Mouse (Mus musculus) midbrain, embryonic 15.5 days (tissue): ENCODE results near the gene Irf2. TPM values are rescaled to one million over a fixed set of nuclear protein-coding genes. Genes with fewer than 3 reads are reported as not detected.

Source experiments
- ATAC-seq: fragments of 200-750 bp; cut with Nextera tagmentation; replicated peaks from 2 replicates; pipeline ENCODE4 v1.8.0; 2017; ENCODE audit warnings: moderate TSS enrichment
- H3K27ac ChIP-seq: fragments of 300-500 bp; sonication (generic); 2 replicates; pipeline ENCODE4 v1.5.1; 2015; ENCODE audit warnings: mild to moderate bottlenecking, inconsistent platforms
- H3K27me3 ChIP-seq: fragments of 300-500 bp; sonication (generic); replicated peaks from 2 replicates; pipeline ENCODE4 v1.6.1; 2015; ENCODE audit warnings: inconsistent platforms
- H3K36me3 ChIP-seq: fragments of 300-500 bp; sonication (generic); replicated peaks from 2 replicates; pipeline ENCODE4 v1.6.1; 2015; ENCODE audit warnings: inconsistent platforms
- H3K4me1 ChIP-seq: fragments of 300-500 bp; sonication (generic); 2 replicates; pipeline ENCODE4 v1.6.1; 2015; ENCODE audit warnings: inconsistent platforms
- H3K4me2 ChIP-seq: fragments of 300-500 bp; sonication (generic); 2 replicates; pipeline ENCODE4 v1.6.1; 2015; ENCODE audit warnings: inconsistent platforms, mild to moderate bottlenecking, moderate library complexity
- H3K4me3 ChIP-seq: fragments of 300-500 bp; sonication (generic); 2 replicates; pipeline ENCODE4 v1.5.1; 2015; ENCODE audit warnings: mild to moderate bottlenecking, inconsistent platforms
- H3K9ac ChIP-seq: fragments of 300-500 bp; sonication (generic); 2 replicates; pipeline ENCODE4 v1.6.1; 2015; ENCODE audit warnings: mild to moderate bottlenecking, inconsistent platforms
- H3K9me3 ChIP-seq: fragments of 300-500 bp; sonication (generic); 2 replicates; pipeline ENCODE4 v1.6.1; 2016; ENCODE audit warnings: inconsistent platforms
- WGBS: fragments of 180-500 bp; shearing (Covaris S2); methylation state at CpG from one replicate; pipeline ENCODE4 v1.1.7; 2015; ENCODE audit warnings: mixed read lengths; 5-methylcytosine and 5-hydroxymethylcytosine counted together
- polyA plus RNA-seq: library from polyadenylated mRNA; unstranded; fragments of >200 nt; fragmentation: Nextera tagmentation; extraction: Ambion mirVana; gene quantifications from 2 replicates; pipeline ENCODE4 v1.2.1, GENCODE M21; 2015

Irf2 gene
- polyA plus RNA-seq, 1 experiment from 2014 or later: 9.6 TPM

- no peak overlapping the region for H3K4me3 ChIP-seq
- WGBS: 64% methylated on average over 11 of the region's 11 CpGs
- no peak overlapping the region for H3K9ac ChIP-seq
- no peaks in the 10 kb centered on the region for H3K36me3 ChIP-seq
- no peaks in the 10 kb centered on the region for H3K9me3 ChIP-seq
- 0 out of 2 replicates have a peak overlapping the region, but pooled peaks have one; percentile 32 for H3K27ac ChIP-seq
- ATAC-seq: no peak
- H3K4me1 ChIP-seq: peaks cover 16% of the 10 kb centered on the region; the same call in 1 of the 2 replicates
- H3K4me2 ChIP-seq: no peak overlapping the region
- no peaks in the 10 kb centered on the region for H3K27me3 ChIP-seq
These were observed 30.1 kb downstream of the Irf2 start for GRCm38 (mm10) chr8:46769408-46770180.

GRCm38 (mm10) chr8:46770905-46771516 lies 31.5 kb downstream of the Irf2 start:
- no peak overlapping the region for H3K4me2 ChIP-seq
- no peaks in the 10 kb centered on the region for H3K9me3 ChIP-seq
- H3K27me3 ChIP-seq: no peaks in the 10 kb centered on the region
- no peak overlapping the region for H3K9ac ChIP-seq
- no peak overlapping the region for H3K4me3 ChIP-seq
- ATAC-seq: no peak
- 19% methylated on average over 7 of the region's 7 CpGs for WGBS
- no peak overlapping the region for H3K27ac ChIP-seq
- no peaks in the 10 kb centered on the region for H3K36me3 ChIP-seq
- peaks cover 16% of the 10 kb centered on the region; the same call in 1 of the 2 replicates for H3K4me1 ChIP-seq

- no peak overlapping the region for H3K9ac ChIP-seq
- no peaks in the 10 kb centered on the region for H3K27me3 ChIP-seq
- H3K9me3 ChIP-seq: no peaks in the 10 kb centered on the region
- H3K4me1 ChIP-seq: peaks cover 16% of the 10 kb centered on the region; the same call in 1 of the 2 replicates
- H3K4me3 ChIP-seq: no peak overlapping the region
- no peak for ATAC-seq
- 94% methylated on average over 6 of the region's 6 CpGs for WGBS
- no peak overlapping the region for H3K4me2 ChIP-seq
- H3K27ac ChIP-seq: no peak overlapping the region
- no peaks in the 10 kb centered on the region for H3K36me3 ChIP-seq
These were observed 33.3 kb downstream of the Irf2 start for GRCm38 (mm10) chr8:46772801-46773200.

- Histone ChIP-seq H3K4me3 (no peak overlapping the region), H3K4me2 (no peak overlapping the region), H3K27me3 (no peaks in the 10 kb centered on the region), H3K27ac (no peak overlapping the region), H3K36me3 (no peaks in the 10 kb centered on the region), H3K9me3 (no peaks in the 10 kb centered on the region), H3K4me1 (no peaks in the 10 kb centered on the region), H3K9ac (no peak overlapping the region)
- ATAC-seq: no peak
- WGBS: 95% methylated on average over 10 of the region's 10 CpGs
These were observed 38.4 kb downstream of the Irf2 start for GRCm38 (mm10) chr8:46777760-46778460.

- ATAC-seq: no peak
- no peak overlapping the region for H3K27ac ChIP-seq
- H3K9ac ChIP-seq: no peak overlapping the region
- no peaks in the 10 kb centered on the region for H3K9me3 ChIP-seq
- H3K4me2 ChIP-seq: no peak overlapping the region
- no peaks in the 10 kb centered on the region for H3K27me3 ChIP-seq
- no peaks in the 10 kb centered on the region for H3K36me3 ChIP-seq
- no peaks in the 10 kb centered on the region for H3K4me1 ChIP-seq
- H3K4me3 ChIP-seq: no peak overlapping the region
- whole genome bisulfite sequencing: 84% methylated on average over 6 of the region's 6 CpGs
These were observed 41.6 kb downstream of the Irf2 start for GRCm38 (mm10) chr8:46781067-46781657.

- no peak overlapping the region for H3K27ac ChIP-seq
- H3K4me2 ChIP-seq: no peak overlapping the region
- no peak for ATAC-seq
- H3K4me1 ChIP-seq: no peaks in the 10 kb centered on the region
- no peak overlapping the region for H3K4me3 ChIP-seq
- no peaks in the 10 kb centered on the region for H3K27me3 ChIP-seq
- no peaks in the 10 kb centered on the region for H3K9me3 ChIP-seq
- no peak overlapping the region for H3K9ac ChIP-seq
- H3K36me3 ChIP-seq: no peaks in the 10 kb centered on the region
- 92% methylated on average over 5 of the region's 5 CpGs for WGBS
These were observed 42.7 kb downstream of the Irf2 start for GRCm38 (mm10) chr8:46782254-46782653.

- Histone ChIP-seq H3K9me3 (no peaks in the 10 kb centered on the region), H3K4me1 (no peaks in the 10 kb centered on the region), H3K27ac (no peak overlapping the region), H3K4me3 (no peak overlapping the region), H3K36me3 (no peaks in the 10 kb centered on the region), H3K27me3 (no peaks in the 10 kb centered on the region), H3K9ac (no peak overlapping the region), H3K4me2 (no peak overlapping the region)
- no peak for ATAC-seq
- 48% methylated on average over 2 of the region's 2 CpGs for WGBS
These were observed 45.5 kb downstream of the Irf2 start for GRCm38 (mm10) chr8:46785070-46785469.

- Histone ChIP-seq H3K4me3 (no peak overlapping the region), H3K27ac (no peak overlapping the region), H3K9me3 (no peaks in the 10 kb centered on the region), H3K9ac (no peak overlapping the region), H3K4me1 (no peaks in the 10 kb centered on the region), H3K4me2 (no peak overlapping the region), H3K27me3 (no peaks in the 10 kb centered on the region), H3K36me3 (no peaks in the 10 kb centered on the region)
- 87% methylated on average over 6 of the region's 6 CpGs for WGBS
- no peak for ATAC-seq
These were observed 46.4 kb downstream of the Irf2 start for GRCm38 (mm10) chr8:46785926-46786325.

GRCm38 (mm10) chr8:46789091-46789881 lies 49.8 kb downstream of the Irf2 start:
- WGBS: 94% methylated on average over 5 of the region's 5 CpGs

GRCm38 (mm10) chr8:46791664-46792371 lies 52.3 kb downstream of the Irf2 start:
- H3K27me3 ChIP-seq: no peaks in the 10 kb centered on the region
- no peak overlapping the region for H3K27ac ChIP-seq
- no peaks in the 10 kb centered on the region for H3K36me3 ChIP-seq
- no peaks in the 10 kb centered on the region for H3K4me1 ChIP-seq
- WGBS: 90% methylated on average over 5 of the region's 5 CpGs
- no peak for ATAC-seq
- no peak overlapping the region for H3K4me3 ChIP-seq
- H3K4me2 ChIP-seq: no peak overlapping the region
- H3K9ac ChIP-seq: no peak overlapping the region
- H3K9me3 ChIP-seq: no peaks in the 10 kb centered on the region

More at GRCm38 (mm10) chr8:46789091-46789881, 49.8 kb downstream of the Irf2 start:
- Histone ChIP-seq H3K9me3 (no peaks in the 10 kb centered on the region), H3K27ac (no peak overlapping the region), H3K4me2 (no peak overlapping the region), H3K4me3 (no peak overlapping the region), H3K4me1 (no peaks in the 10 kb centered on the region), H3K36me3 (no peaks in the 10 kb centered on the region), H3K9ac (no peak overlapping the region), H3K27me3 (no peaks in the 10 kb centered on the region)
- ATAC-seq: no peak

GRCm38 (mm10) chr8:46792653-46793052 lies 53.1 kb downstream of the Irf2 start:
- ATAC-seq: no peak
- no peaks in the 10 kb centered on the region for H3K27me3 ChIP-seq
- 89% methylated on average over 2 of the region's 2 CpGs for WGBS

More at GRCm38 (mm10) chr8:46792653-46793052, 53.1 kb downstream of the Irf2 start:
- H3K4me2 ChIP-seq: no peak overlapping the region
- H3K4me1 ChIP-seq: no peaks in the 10 kb centered on the region
- no peak overlapping the region for H3K9ac ChIP-seq
- H3K9me3 ChIP-seq: no peaks in the 10 kb centered on the region
- no peak overlapping the region for H3K27ac ChIP-seq
- H3K4me3 ChIP-seq: no peak overlapping the region
- H3K36me3 ChIP-seq: no peaks in the 10 kb centered on the region
